Mouse (Mus musculus) megakaryocyte progenitor cell, adult 5-6 weeks (primary cell): ENCODE measurements around the gene Bphl. TPM values are rescaled to one million over a fixed set of nuclear protein-coding genes. Genes with fewer than 3 reads are reported as not detected.

Experiments
- ATAC-seq: replicated peaks from 2 replicates; pipeline ENCODE4 v1.8.0; 2016; ENCODE audit warnings: mild to moderate bottlenecking, moderate TSS enrichment, inconsistent platforms; ENCODE audit not compliant: poor library complexity
- total RNA-seq, 2 experiments: library from RNA; stranded (forward) in 1 of 2; stranded (reverse) in 1 of 2; fragments of 157-497, 149-512 nt in 1 of 2; fragments of 200-1000 nt in 1 of 2; gene quantifications; 2 replicates each; pipeline versions ENCODE4 v1.2.3 to v1.2.4; 2015 to 2017

Bphl gene
- total RNA-seq, 2 experiments from 2014 or later: 70.3 to 115 TPM

DNA sequence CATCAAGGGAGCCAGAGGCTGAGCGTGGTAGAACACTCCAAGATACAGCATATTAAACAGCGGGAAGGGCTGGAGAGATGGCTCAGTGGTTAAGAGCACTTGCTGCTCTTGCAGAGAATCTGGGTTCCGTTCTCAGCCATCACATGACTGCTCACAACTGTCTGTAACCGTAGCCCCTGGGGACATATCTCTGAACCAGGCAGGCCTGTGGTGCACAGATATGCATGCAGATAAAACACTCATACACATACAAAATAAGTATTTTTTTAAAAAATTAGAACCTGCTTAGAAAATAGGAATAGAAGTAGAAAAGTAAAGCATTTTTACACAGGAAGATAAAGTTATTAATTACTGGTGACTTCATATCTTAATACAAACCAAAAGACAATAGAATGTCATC lies 81.4 kb downstream of the Bphl start:
- peak; percentile 80 for ATAC-seq

GRCm38 (mm10) chr13:34119406-34119805 lies 82.0 kb downstream of the Bphl start:
- ATAC-seq: 0 out of 2 replicates have a peak, but pooled peaks have one; percentile 19

DNA sequence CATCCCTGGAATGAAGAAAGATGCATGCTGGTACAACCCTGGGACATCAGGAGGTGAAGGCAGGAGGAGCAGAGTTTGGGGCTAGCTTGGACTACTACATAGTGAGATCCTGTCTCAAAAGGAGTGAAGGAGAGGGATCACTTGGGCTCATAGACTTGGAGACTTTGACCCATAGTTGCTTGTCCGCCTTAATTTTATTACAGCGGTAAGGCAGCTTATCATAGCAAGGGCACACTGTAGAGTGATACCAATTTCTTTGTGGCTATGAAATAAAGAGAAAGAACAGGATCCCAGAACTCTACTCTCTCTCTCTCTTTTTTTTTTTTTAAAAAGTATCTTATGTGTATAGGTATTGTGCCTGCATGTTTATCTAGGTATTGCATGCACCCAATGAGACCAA lies 83.1 kb downstream of the Bphl start:
- no peak for ATAC-seq

Other genes starting within 250 kb of the Bphl start
- not detected in 2 replicates for gene Serpinb6e, start 194.2 kb upstream of the Bphl start, total RNA-seq (2015)
- gene Serpinb6e, start 194.2 kb upstream of the Bphl start, total RNA-seq (2017): not detected in 2 replicates
- not detected in 2 replicates for gene Serpinb6c, start 131.9 kb upstream of the Bphl start, total RNA-seq (2015)
- not detected in 2 replicates for gene Serpinb6c, start 131.9 kb upstream of the Bphl start, total RNA-seq (2017)
- 48.7 and 53.0 TPM in 2 replicates for gene Nqo2, start 72.9 kb upstream of the Bphl start, total RNA-seq (2015)
- 34.7 and 47.3 TPM in 2 replicates for gene Nqo2, start 72.9 kb upstream of the Bphl start, total RNA-seq (2017)
- gene Ripk1, start 35.2 kb upstream of the Bphl start, total RNA-seq (2015): 42.9 and 44.3 TPM in 2 replicates
- gene Ripk1, start 35.2 kb upstream of the Bphl start, total RNA-seq (2017): 49.6 and 50.6 TPM in 2 replicates
- 10.0 and 12.8 TPM in 2 replicates for gene Serpinb6a, start 34.8 kb upstream of the Bphl start, total RNA-seq (2015)
- 12.0 and 17.6 TPM in 2 replicates for gene Serpinb6a, start 34.8 kb upstream of the Bphl start, total RNA-seq (2017)
- 2.3 and 2.5 TPM in 2 replicates for gene Tubb2a, start 40.4 kb downstream of the Bphl start, total RNA-seq (2015)
- 6.9 and 7.9 TPM in 2 replicates for gene Tubb2a, start 40.4 kb downstream of the Bphl start, total RNA-seq (2017)
- not detected in 2 replicates for gene Tubb2b, start 92.9 kb downstream of the Bphl start, total RNA-seq (2015)
- gene Tubb2b, start 92.9 kb downstream of the Bphl start, total RNA-seq (2017): not detected in 2 replicates
- gene Psmg4, start 125.4 kb downstream of the Bphl start, total RNA-seq (2015): 73.3 and 75.8 TPM in 2 replicates
- gene Psmg4, start 125.4 kb downstream of the Bphl start, total RNA-seq (2017): 200 and 229 TPM in 2 replicates